Mouse (Mus musculus) hindbrain, postnatal 0 days (tissue): ENCODE measurements around the gene Ankib1. TPM values are rescaled to one million over a fixed set of nuclear protein-coding genes. Genes with fewer than 3 reads are reported as not detected.

Experiments
- ATAC-seq: fragments of 200-750 bp; cut with Nextera tagmentation; 2 replicates; pipeline ENCODE4 v1.8.0; 2017; ENCODE audit warnings: mild to moderate bottlenecking, moderate TSS enrichment, moderate library complexity
- DNase-seq: peaks from one replicate; pipeline ENCODE4 v3.0.0-alpha.2; 2015; ENCODE audit warnings: low spot score
- H3K27ac ChIP-seq: fragments of 300-500 bp; sonication (generic); 2 replicates; pipeline ENCODE4 v1.5.1; 2014; ENCODE audit warnings: mild to moderate bottlenecking
- H3K27me3 ChIP-seq: fragments of 300-500 bp; sonication (generic); 2 replicates; pipeline ENCODE4 v1.6.1; 2014; ENCODE audit warnings: low read length, mixed read lengths; ENCODE audit not compliant: insufficient read depth
- H3K36me3 ChIP-seq: fragments of 300-500 bp; sonication (generic); 2 replicates; pipeline ENCODE4 v1.6.1; 2014; ENCODE audit warnings: low read length, mixed read lengths; ENCODE audit not compliant: insufficient read depth
- H3K4me1 ChIP-seq: fragments of 300-500 bp; sonication (generic); 2 replicates; pipeline ENCODE4 v1.6.1; 2014; ENCODE audit warnings: antibody characterized with exemption, low read length, mixed read lengths; ENCODE audit not compliant: insufficient read depth
- H3K4me2 ChIP-seq: fragments of 300-500 bp; sonication (generic); 2 replicates; pipeline ENCODE4 v1.6.1; 2014; ENCODE audit warnings: low read depth, mild to moderate bottlenecking, low read length, moderate library complexity, mixed read lengths
- H3K4me3 ChIP-seq: fragments of 300-500 bp; sonication (generic); 2 replicates; pipeline ENCODE4 v1.5.1; 2014; ENCODE audit warnings: low read length
- H3K9ac ChIP-seq: fragments of 300-500 bp; sonication (generic); replicated peaks from 2 replicates; pipeline ENCODE4 v1.6.1; 2014; ENCODE audit warnings: mild to moderate bottlenecking, low read length, moderate library complexity, mixed read lengths
- H3K9me3 ChIP-seq: fragments of 300-500 bp; sonication (generic); 2 replicates; pipeline ENCODE4 v1.6.1; 2016; ENCODE audit warnings: low read length, mixed read lengths
- CTCF ChIP-seq: IDR thresholded peaks from 2 replicates; pipeline ENCODE4 v1.5.1; 2016; ENCODE audit warnings: antibody characterized with exemption, control low read depth, low read depth
- WGBS: fragments of 180-500 bp; shearing (Covaris S2); extraction: QIAGEN DNeasy Blood & Tissue Kit; methylation state at CpG from one replicate; pipeline ENCODE4 v1.1.7; 2014; 5-methylcytosine and 5-hydroxymethylcytosine counted together
- microRNA-seq, 2 experiments: library from miRNA; unstranded; fragments of <30 nt; microRNA quantifications; one replicate each; pipeline ENCODE4; 2016
- polyA plus RNA-seq: library from polyadenylated mRNA; unstranded; fragments of >200 nt; fragmentation: Nextera tagmentation; extraction: Ambion mirVana; gene quantifications from 2 replicates; pipeline ENCODE4 v1.2.1, GENCODE M21; 2015
- total RNA-seq: library from RNA; depleted of rRNA; stranded (reverse); fragments of >200 nt; gene quantifications from 2 replicates; pipeline ENCODE4 v1.2.3, GENCODE M21; 2014; rRNA removed

Ankib1 gene
- total and polyA plus RNA-seq, 2 experiments from 2014 or later, result 15.1 to 43.0 TPM

DNA sequence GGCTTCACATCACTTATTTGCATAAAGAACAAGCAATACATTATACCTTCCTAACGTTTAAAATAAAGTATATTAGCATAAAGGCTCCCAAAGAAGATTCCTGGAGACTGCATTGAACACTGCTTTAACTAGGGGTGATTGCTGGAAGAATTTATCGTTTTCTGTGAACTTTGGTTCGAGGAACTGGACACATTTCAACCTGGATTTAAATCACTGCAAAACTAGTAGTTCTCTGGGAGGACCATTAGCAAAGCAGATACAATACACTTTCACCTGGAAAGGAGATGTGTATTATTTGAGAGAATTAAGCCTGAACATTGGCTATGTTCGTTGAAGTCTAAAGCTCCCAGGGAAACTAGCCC, 153.9 kb downstream of the Ankib1 start:
- no peaks in the 10 kb centered on the region for H3K9me3 ChIP-seq
- H3K4me2 ChIP-seq, result no peak overlapping the region
- TF ChIP-seq CTCF, result no peak
- H3K9ac ChIP-seq, result no peak overlapping the region
- no peak for ATAC-seq
- H3K27me3 ChIP-seq, result no peaks in the 10 kb centered on the region
- DNase-seq, result no peak
- H3K36me3 ChIP-seq, result peaks cover 5% of the 10 kb centered on the region; the same call in 1 of the 2 replicates
- H3K4me1 ChIP-seq, result no peaks in the 10 kb centered on the region
- 76% methylated on average over 4 of the region's 4 CpGs for WGBS
- H3K4me3 ChIP-seq, result no peak overlapping the region
- no peak overlapping the region for H3K27ac ChIP-seq

DNA sequence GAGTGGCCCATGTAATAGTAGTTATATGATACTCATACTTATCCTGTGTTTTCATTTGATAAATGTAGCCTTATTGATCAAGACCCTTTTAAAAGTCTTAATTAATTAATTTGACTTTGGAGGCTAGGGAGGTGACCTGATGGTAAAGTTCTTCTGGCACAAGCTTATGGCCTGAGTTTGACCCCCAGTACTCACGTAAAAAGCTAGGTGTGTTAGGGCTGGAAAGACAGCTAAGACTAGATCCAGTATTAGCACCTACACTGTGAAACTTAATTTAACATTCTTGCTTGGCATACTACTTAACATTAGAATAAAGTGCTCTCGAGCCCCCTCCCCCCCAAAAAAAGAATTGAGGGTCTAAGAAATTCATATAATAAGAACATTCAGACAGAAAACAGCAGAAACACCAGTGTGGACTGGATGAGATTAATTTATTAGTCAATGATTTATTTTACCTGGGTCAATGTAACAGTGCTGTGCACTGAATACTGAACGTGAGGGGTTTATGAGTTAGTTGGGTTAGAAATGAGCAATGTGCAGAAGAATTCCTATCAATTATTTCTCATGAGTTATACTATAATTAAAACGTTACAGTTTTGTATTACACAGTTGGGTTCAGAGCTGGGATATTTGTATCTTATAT, 154.4 kb downstream of the Ankib1 start:
- Histone ChIP-seq H3K9ac (no peak overlapping the region), H3K36me3 (peaks cover 7% of the 10 kb centered on the region; the same call in 1 of the 2 replicates), H3K4me3 (no peak overlapping the region; the same call in 1 of the 2 replicates), H3K4me1 (no peaks in the 10 kb centered on the region), H3K9me3 (no peaks in the 10 kb centered on the region), H3K27me3 (no peaks in the 10 kb centered on the region), H3K4me2 (peak overlapping the region; percentile 62), H3K27ac (no peak overlapping the region)
- ATAC-seq (peak; percentile 28; the same call in 1 of the 2 replicates), DNase-seq (no peak)
- 51% methylated on average over 4 of the region's 4 CpGs for WGBS
- TF ChIP-seq CTCF, result no peak

DNA sequence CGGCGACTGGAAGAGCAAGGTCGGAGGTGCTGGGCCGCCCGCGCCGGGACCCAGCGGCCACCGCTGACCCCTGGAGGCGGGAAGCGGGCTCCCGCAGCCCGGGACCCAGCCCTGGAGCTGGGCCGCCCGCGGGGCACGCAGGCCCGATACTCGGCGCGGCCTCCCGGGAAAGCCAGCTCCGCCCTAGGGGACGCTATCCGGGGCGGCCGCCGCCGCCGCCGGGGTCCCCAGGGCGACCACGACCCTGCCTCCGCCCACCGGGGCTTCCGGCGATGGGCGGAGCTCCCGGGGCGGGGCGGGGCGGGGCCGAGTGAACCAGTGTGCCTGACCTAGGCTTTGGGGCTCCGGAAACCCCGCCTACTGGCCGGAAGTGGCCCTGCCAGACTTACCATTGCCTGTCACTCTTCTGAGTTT, 155.0 kb downstream of the Ankib1 start:
- H3K27me3 ChIP-seq, result no peaks in the 10 kb centered on the region

DNA sequence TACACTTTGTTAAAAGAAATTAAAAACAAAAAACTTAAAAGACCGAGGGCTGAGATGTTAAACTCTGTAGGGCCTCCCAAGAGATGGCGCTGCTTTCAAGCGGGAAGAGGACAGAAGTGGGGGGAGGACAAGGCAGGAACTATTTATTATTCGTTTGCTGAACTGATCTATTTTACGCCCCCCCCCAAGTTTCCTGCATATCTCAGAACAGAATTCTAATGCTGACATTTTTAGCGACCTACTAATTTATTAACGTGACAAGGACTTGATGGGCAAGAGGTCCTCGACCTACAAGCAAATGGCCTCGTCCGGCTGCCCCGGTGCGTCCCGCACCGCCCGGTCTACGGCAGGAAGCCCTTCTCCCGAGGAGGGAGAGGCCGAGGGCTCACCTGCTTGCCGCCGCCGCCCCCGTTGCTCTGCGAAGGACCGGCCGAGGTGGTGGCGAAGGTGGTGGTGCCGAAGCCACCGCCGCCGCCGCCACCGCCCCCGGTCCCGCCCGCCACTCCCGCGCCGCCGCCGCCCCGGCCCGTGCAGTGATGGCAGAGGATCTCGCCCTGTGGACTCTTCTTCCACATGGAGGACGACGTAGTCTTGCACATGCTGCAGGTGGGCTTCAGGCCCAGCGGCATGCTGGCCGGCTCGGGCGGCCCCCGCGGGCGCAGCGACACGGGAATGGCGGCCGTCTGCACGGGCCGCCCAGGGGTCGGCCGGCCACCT, 155.6 kb downstream of the Ankib1 start:
- Histone ChIP-seq H3K36me3 (peaks cover 10% of the 10 kb centered on the region; the same call in 1 of the 2 replicates), H3K27me3 (no peaks in the 10 kb centered on the region), H3K4me2 (peak overlapping the region; percentile 62), H3K9ac (peak overlapping the region; percentile 87), H3K9me3 (no peaks in the 10 kb centered on the region), H3K4me1 (no peaks in the 10 kb centered on the region), H3K4me3 (peak overlapping the region; percentile 98), H3K27ac (peak overlapping the region; percentile 90)
- peak; percentile 71 for TF ChIP-seq CTCF
- ATAC-seq (peak; percentile 76), DNase-seq (peak; percentile 79)
- under 1% methylated on average over 54 of the region's 60 CpGs for WGBS

More for the DNA sequence above, 155.0 kb downstream of the Ankib1 start:
- Histone ChIP-seq H3K4me1 (no peaks in the 10 kb centered on the region), H3K9ac (peak overlapping the region; percentile 87), H3K36me3 (peaks cover 10% of the 10 kb centered on the region; the same call in 1 of the 2 replicates), H3K27ac (peak overlapping the region; percentile 90), H3K4me3 (peak overlapping the region; percentile 98), H3K4me2 (peak overlapping the region; percentile 62), H3K9me3 (no peaks in the 10 kb centered on the region)
- TF ChIP-seq CTCF, result peak; percentile 31; the same call in 1 of the 2 replicates
- DNase-seq (peak; percentile 91), ATAC-seq (peak; percentile 97)
- WGBS, result 0% methylated on average over 36 of the region's 46 CpGs

DNA sequence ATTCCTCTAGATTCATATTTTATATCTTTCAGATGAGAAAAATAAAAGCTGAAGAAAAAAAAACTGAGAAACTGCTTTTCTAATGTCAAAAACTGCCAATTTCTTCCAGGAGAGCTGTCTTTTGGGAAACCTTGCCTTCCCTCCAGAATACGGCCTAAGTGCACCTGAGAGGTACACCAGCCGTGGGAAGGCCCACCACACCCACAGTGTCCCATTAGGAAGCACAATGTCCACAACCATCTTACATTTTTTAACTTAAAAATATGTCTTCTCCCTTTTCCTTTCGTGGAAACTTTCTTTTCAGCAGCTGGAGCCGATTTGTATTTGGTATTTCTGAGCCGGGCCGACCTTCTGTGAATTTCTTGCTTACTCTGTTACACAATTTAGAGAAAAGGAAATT, 156.2 kb downstream of the Ankib1 start:
- no peak overlapping the region; the same call in 1 of the 2 replicates for H3K9ac ChIP-seq
- peak overlapping the region; percentile 98 for H3K4me3 ChIP-seq
- H3K4me2 ChIP-seq, result peak overlapping the region; percentile 62
- H3K36me3 ChIP-seq, result peaks cover 14% of the 10 kb centered on the region; the same call in 1 of the 2 replicates
- TF ChIP-seq CTCF, result no peak
- no peak for ATAC-seq
- 21% methylated on average over 6 of the region's 6 CpGs for WGBS
- no peaks in the 10 kb centered on the region for H3K9me3 ChIP-seq
- DNase-seq, result no peak
- H3K27ac ChIP-seq, result no peak overlapping the region
- H3K27me3 ChIP-seq, result no peaks in the 10 kb centered on the region
- no peaks in the 10 kb centered on the region for H3K4me1 ChIP-seq

DNA sequence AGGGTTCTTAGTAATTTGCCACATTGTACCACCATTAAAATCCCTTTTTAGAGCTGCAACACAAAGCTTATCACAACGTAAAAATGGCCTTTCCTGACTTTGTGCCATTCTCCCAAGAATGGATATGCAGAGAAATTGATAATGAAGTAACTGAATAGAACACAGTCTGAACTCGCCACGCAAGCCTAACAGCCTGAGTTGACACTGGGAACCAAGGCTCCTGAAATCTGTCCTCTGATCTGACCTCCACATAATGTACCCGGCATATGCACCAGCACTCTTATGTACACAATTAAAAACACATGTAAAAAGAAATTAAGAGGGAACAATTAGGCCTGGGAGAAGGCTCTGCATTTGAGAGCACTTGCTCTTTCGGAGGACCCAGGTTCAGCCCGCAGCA, 157.4 kb downstream of the Ankib1 start:
- ATAC-seq, result no peak

DNA sequence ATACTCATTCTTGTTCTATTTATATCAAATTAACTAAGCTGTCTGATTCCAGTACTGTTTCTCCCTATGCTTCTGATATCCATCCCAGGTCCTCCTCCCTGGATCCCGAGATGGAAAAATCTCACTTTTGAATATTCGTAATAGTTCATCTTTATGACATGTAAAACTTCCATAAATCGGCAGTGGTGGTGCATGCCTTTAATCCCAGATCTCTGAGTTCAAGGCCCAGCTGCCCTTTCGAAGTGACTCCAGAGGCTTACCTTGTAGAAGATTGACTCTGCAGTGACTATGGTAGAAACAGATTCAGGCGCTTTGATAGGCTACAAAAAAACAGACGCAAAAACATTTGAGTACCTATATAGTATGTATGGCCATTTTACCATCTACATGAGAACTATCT, 158.1 kb downstream of the Ankib1 start:
- H3K36me3 ChIP-seq, result peaks cover 20% of the 10 kb centered on the region; the same call in 1 of the 2 replicates
- no peak overlapping the region for H3K9ac ChIP-seq
- H3K27ac ChIP-seq, result no peak overlapping the region

More for the DNA sequence above, 157.4 kb downstream of the Ankib1 start:
- H3K27ac ChIP-seq, result no peak overlapping the region
- WGBS, result 82% methylated on average over 6 of the region's 6 CpGs
- H3K9ac ChIP-seq, result no peak overlapping the region
- TF ChIP-seq CTCF, result no peak
- H3K9me3 ChIP-seq, result no peaks in the 10 kb centered on the region
- no peaks in the 10 kb centered on the region for H3K27me3 ChIP-seq
- H3K4me3 ChIP-seq, result no peak overlapping the region
- H3K36me3 ChIP-seq, result peaks cover 20% of the 10 kb centered on the region; the same call in 1 of the 2 replicates
- DNase-seq, result no peak
- no peaks in the 10 kb centered on the region for H3K4me1 ChIP-seq
- H3K4me2 ChIP-seq, result no peak overlapping the region

More for the DNA sequence above, 158.1 kb downstream of the Ankib1 start:
- DNase-seq (no peak), ATAC-seq (no peak)
- Histone ChIP-seq H3K4me1 (no peaks in the 10 kb centered on the region), H3K9me3 (no peaks in the 10 kb centered on the region), H3K4me3 (no peak overlapping the region), H3K27me3 (no peaks in the 10 kb centered on the region), H3K4me2 (no peak overlapping the region)
- 94% methylated on average over 6 of the region's 6 CpGs for WGBS
- TF ChIP-seq CTCF, result no peak

Small RNAs within 50 kb of the gene (microRNA-seq; reads per million reads assigned to microRNA genes)
- gene Gm22926 (0 reads per million in 2 experiments), gene Gm26238 (0 reads per million in 2 experiments)

Other genes with a start within 250 kb of the Ankib1 start
- gene 1700109H08Rik, start 231.4 kb downstream of the Ankib1 start, total RNA-seq, result 4.2 and 5.0 TPM in 2 replicates
- 3.2 and 3.8 TPM in 2 replicates for gene 1700109H08Rik, start 231.4 kb downstream of the Ankib1 start, polyA plus RNA-seq
- gene Pex1, start 206.9 kb downstream of the Ankib1 start, total RNA-seq, result 15.1 and 15.5 TPM in 2 replicates
- gene Pex1, start 206.9 kb downstream of the Ankib1 start, polyA plus RNA-seq, result 20.6 and 21.5 TPM in 2 replicates
- 16.4 and 19.8 TPM in 2 replicates for gene Rbm48, start 206.3 kb downstream of the Ankib1 start, total RNA-seq
- gene Rbm48, start 206.3 kb downstream of the Ankib1 start, polyA plus RNA-seq, result 16.2 and 18.1 TPM in 2 replicates
- gene Tmbim7, start 151.7 kb downstream of the Ankib1 start, total RNA-seq, result not detected in 2 replicates
- not detected in 2 replicates for gene Tmbim7, start 151.7 kb downstream of the Ankib1 start, polyA plus RNA-seq
- 80.1 and 96.6 TPM in 2 replicates for gene Gatad1, start 145.7 kb downstream of the Ankib1 start, total RNA-seq
- gene Gatad1, start 145.7 kb downstream of the Ankib1 start, polyA plus RNA-seq, result 84.2 and 87.8 TPM in 2 replicates
- gene Krit1, start 259 bp upstream of the Ankib1 start, total RNA-seq, result 23.7 and 33.0 TPM in 2 replicates
- gene Krit1, start 259 bp upstream of the Ankib1 start, polyA plus RNA-seq, result 32.8 and 34.5 TPM in 2 replicates
- gene Lrrd1, start 42.2 kb upstream of the Ankib1 start, total RNA-seq, result not detected in 2 replicates
- gene Lrrd1, start 42.2 kb upstream of the Ankib1 start, polyA plus RNA-seq, result 0.09 TPM in 1 of 2 replicates, not detected in the other
- 1.6 and 2.0 TPM in 2 replicates for gene Mterf1a, start 91.0 kb upstream of the Ankib1 start, total RNA-seq
- gene Mterf1a, start 91.0 kb upstream of the Ankib1 start, polyA plus RNA-seq, result 3.4 and 3.9 TPM in 2 replicates
- 41.6 and 45.9 TPM in 2 replicates for gene Akap9, start 125.1 kb upstream of the Ankib1 start, total RNA-seq
- 225 and 227 TPM in 2 replicates for gene Akap9, start 125.1 kb upstream of the Ankib1 start, polyA plus RNA-seq